In genomic region chr19:56256235-56256634, GRCm38 (mm10) we compare ENCODE assay signal across 37 mouse cellular contexts. TPM values are rescaled to one million over a fixed set of nuclear protein-coding genes. Genes with fewer than 3 reads are reported as not detected.
"Had no signal": no experiment of that assay in that cellular context is flagged by ENCODE, and none has a peak within 500 bp of the region (broad histone marks: within the 10 kb centered on the region; RNA-seq: fewer than 3 reads in every experiment).

No protein-coding gene starts in this region.

- H3K36me3 ChIP-seq: heart, embryonic 12.5 days; heart, embryonic 13.5 days; heart, embryonic 15.5 days; hindbrain, embryonic 10.5 days; hindbrain, embryonic 12.5 days; hindbrain, embryonic 13.5 days; hindbrain, embryonic 15.5 days; intestine, embryonic 15.5 days; kidney, embryonic 15.5 days had no signal

- DNase-seq: heart, postnatal 4 days; kidney, adult 11 months; kidney, adult 18-20 months; kidney, adult 8-10 months; layer of hippocampus, adult 9-11 months; layer of hippocampus, postnatal 36 days had no signal

- H3K27me3 ChIP-seq: heart, embryonic 15.5 days; hindbrain, embryonic 15.5 days; intestine, embryonic 15.5 days; kidney, embryonic 15.5 days had no signal

- H3K4me3 ChIP-seq: heart, embryonic 12.5 days; heart, embryonic 13.5 days; heart, embryonic 15.5 days; hindbrain, embryonic 10.5 days; hindbrain, embryonic 12.5 days; hindbrain, embryonic 13.5 days; hindbrain, embryonic 15.5 days; intestine, embryonic 15.5 days; kidney, embryonic 15.5 days; layer of hippocampus, adult 2 months; left cerebral cortex, adult 2 months had no signal

- H3K4me2 ChIP-seq: heart, embryonic 11.5 days; heart, embryonic 12.5 days; heart, embryonic 13.5 days; heart, embryonic 15.5 days; hindbrain, embryonic 12.5 days; hindbrain, embryonic 13.5 days; hindbrain, embryonic 14.5 days; hindbrain, embryonic 15.5 days; intestine, embryonic 15.5 days; kidney, embryonic 15.5 days had no signal

- ATAC-seq: hindbrain, embryonic 16.5 days; hindbrain, postnatal 0 days; inflammation-experienced regulatory T-cells, adult 6 months; intestine, embryonic 15.5 days; intestine, embryonic 16.5 days; intestine, postnatal 0 days had no signal

- H3K9me3 ChIP-seq: heart, embryonic 12.5 days; heart, embryonic 13.5 days; heart, embryonic 15.5 days; hindbrain, embryonic 10.5 days; hindbrain, embryonic 12.5 days; hindbrain, embryonic 13.5 days; hindbrain, embryonic 15.5 days; intestine, embryonic 15.5 days; kidney, embryonic 15.5 days had no signal

- H3K9ac ChIP-seq: heart, embryonic 12.5 days; heart, embryonic 13.5 days; heart, embryonic 15.5 days; hindbrain, embryonic 12.5 days; hindbrain, embryonic 13.5 days; hindbrain, embryonic 14.5 days; hindbrain, embryonic 15.5 days; intestine, embryonic 15.5 days; kidney, embryonic 15.5 days had no signal

- H3K27ac ChIP-seq: heart, embryonic 13.5 days; heart, embryonic 15.5 days; hindbrain, embryonic 10.5 days; hindbrain, embryonic 12.5 days; hindbrain, embryonic 13.5 days; hindbrain, embryonic 14.5 days; hindbrain, embryonic 15.5 days; hindbrain, postnatal 0 days; intestine, embryonic 15.5 days; kidney, embryonic 15.5 days; kidney, postnatal 0 days; layer of hippocampus, adult 2 months; left cerebral cortex, adult 2 months had no signal

- H3K4me1 ChIP-seq: heart, embryonic 12.5 days; heart, embryonic 15.5 days; hindbrain, embryonic 15.5 days; intestine, embryonic 15.5 days had no signal

RNA-seq across cellular contexts. Expression of gene Habp2, which starts 30.7 kb away (rescaled TPM):
- total RNA-seq: heart, postnatal 10 days; heart, postnatal 14 days; heart, postnatal 25 days; heart, postnatal 36 days; heart, postnatal 4 days; hematopoietic stem cell, adult 5-6 weeks; hindbrain, postnatal 0 days; layer of hippocampus, adult 18-20 months; layer of hippocampus, adult 2 months; layer of hippocampus, adult 8-10 months; layer of hippocampus, postnatal 10 days; layer of hippocampus, postnatal 14 days; layer of hippocampus, postnatal 25 days; layer of hippocampus, postnatal 36 days; left cerebral cortex, adult 18-20 months; left cerebral cortex, adult 2 months had no signal
- polyA plus RNA-seq: hindbrain, embryonic 10.5 days; hindbrain, embryonic 11.5 days; hindbrain, embryonic 13.5 days; hindbrain, embryonic 14.5 days; hindbrain, embryonic 16.5 days; hindbrain, postnatal 0 days had no signal
